ENCODE assay signal across 34 mouse cellular contexts in the genomic region with DNA sequence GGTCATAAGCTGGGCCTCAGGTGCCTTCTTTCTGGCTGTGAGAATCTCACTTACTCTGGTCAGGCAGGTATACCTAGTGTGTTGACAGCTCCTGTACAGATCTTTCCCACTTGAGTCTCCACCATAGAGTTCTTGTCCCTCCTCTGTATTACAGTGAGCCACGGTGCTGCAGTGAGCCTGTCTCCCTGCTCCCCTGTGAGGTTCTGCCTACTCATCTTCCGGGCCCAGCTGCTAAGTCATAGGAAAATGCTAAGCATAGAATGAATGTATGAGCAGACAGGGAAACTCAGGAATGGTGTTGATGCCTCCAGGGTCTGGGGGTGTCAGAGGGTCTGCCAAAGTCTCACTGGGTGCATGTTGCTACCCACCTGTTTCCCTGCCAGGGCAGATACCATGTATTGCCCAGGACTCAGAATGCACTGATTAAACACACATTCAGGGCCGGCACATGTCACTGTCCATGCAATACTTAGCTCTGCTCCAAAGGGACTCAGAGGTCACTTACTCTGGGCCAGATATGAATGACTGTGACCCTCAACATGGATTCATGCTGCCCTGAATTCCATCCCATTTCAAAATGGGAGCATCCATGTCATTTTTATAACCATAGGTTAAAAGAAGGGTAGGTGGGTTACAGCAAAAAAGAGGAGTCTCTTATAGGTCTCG. TPM values are rescaled to one million over a fixed set of nuclear protein-coding genes. Genes with fewer than 3 reads are reported as not detected.
DNase-seq lines count a peak whose midpoint lies in the region; ATAC-seq and TF ChIP-seq lines count a peak whose summit lies in the region.
"Had no signal": no experiment of that assay in that cellular context is flagged by ENCODE, and none has a peak within 500 bp of the region (broad histone marks: within the 10 kb centered on the region; RNA-seq: fewer than 3 reads in every experiment).

No protein-coding gene starts in this region.

- no peak for TF ChIP-seq CTCF in liver, adult 2 months (IDR thresholded peaks at IDR 0.05; ENCODE audit: low read depth, low read length)
- no peak for TF ChIP-seq CTCF in stomach, postnatal 0 days (IDR thresholded peaks at IDR 0.05; ENCODE audit: low read depth)

- H3K27ac ChIP-seq in heart, embryonic 11.5 days (ENCODE audit: low read depth, low read length): no peak overlapping the region
- H3K27ac ChIP-seq in liver, adult 2 months (replicated peaks; ENCODE audit: insufficient read depth, low read depth, low read length): no peak overlapping the region
- no peak overlapping the region for H3K27ac ChIP-seq in liver, embryonic 11.5 days (ENCODE audit: low read depth, low read length)
- peak overlapping the region; percentile 24; the same call in 1 of the 2 replicates for H3K27ac ChIP-seq in stomach, postnatal 0 days (replicated peaks)
- H3K27ac ChIP-seq: heart, embryonic 13.5 days; hindbrain, embryonic 12.5 days; hindbrain, embryonic 15.5 days had no signal

- no peak for ATAC-seq in heart, embryonic 11.5 days (replicated peaks; ENCODE audit: insufficient number of reproducible peaks, low FRiP score, low TSS enrichment)
- no peak for ATAC-seq in liver, embryonic 11.5 days (replicated peaks; ENCODE audit: low FRiP score)
- no peak for ATAC-seq in stomach, postnatal 0 days (ENCODE audit: low FRiP score, low TSS enrichment)
- ATAC-seq: forebrain, embryonic 14.5 days; forebrain, postnatal 0 days; Patski had no signal

- no peaks in the 10 kb centered on the region for H3K79me2 ChIP-seq in liver, adult 2 months (ENCODE audit: control insufficient read depth, insufficient read depth, low read length)

- H3K9me3 ChIP-seq in heart, embryonic 11.5 days (replicated peaks; ENCODE audit: control insufficient read depth, low read length): no peaks in the 10 kb centered on the region
- H3K9me3 ChIP-seq in liver, embryonic 11.5 days (ENCODE audit: control insufficient read depth, low read length): no peaks in the 10 kb centered on the region
- no peaks in the 10 kb centered on the region for H3K9me3 ChIP-seq in stomach, postnatal 0 days (ENCODE audit: control insufficient read depth, low read length)
- H3K9me3 ChIP-seq: G1E; heart, embryonic 13.5 days; hindbrain, embryonic 12.5 days; hindbrain, embryonic 15.5 days had no signal

- TF ChIP-seq EP300 in stomach, postnatal 0 days (optimal IDR thresholded peaks at IDR 0.05): no peak

- H3K9ac ChIP-seq in heart, embryonic 11.5 days (ENCODE audit: low read depth, low read length): no peak overlapping the region
- H3K9ac ChIP-seq in liver, adult 2 months (ENCODE audit: low read depth, low read length): no peak overlapping the region
- no peak overlapping the region for H3K9ac ChIP-seq in liver, embryonic 11.5 days (ENCODE audit: low read depth, low read length)
- no peak overlapping the region for H3K9ac ChIP-seq in stomach, postnatal 0 days (ENCODE audit: low read length)
- H3K9ac ChIP-seq: forebrain, postnatal 0 days; heart, embryonic 13.5 days; hindbrain, embryonic 12.5 days; hindbrain, embryonic 15.5 days had no signal

- H3K4me1 ChIP-seq in heart, embryonic 11.5 days (ENCODE audit: control insufficient read depth, insufficient read depth, low read length): no peaks in the 10 kb centered on the region
- peaks cover 2% of the 10 kb centered on the region; the same call in 1 of the 2 replicates for H3K4me1 ChIP-seq in liver, adult 2 months (ENCODE audit: control insufficient read depth, insufficient read depth, low read length)
- no peaks in the 10 kb centered on the region for H3K4me1 ChIP-seq in liver, embryonic 11.5 days (replicated peaks; ENCODE audit: control insufficient read depth, insufficient read depth, low read length)
- no peaks in the 10 kb centered on the region for H3K4me1 ChIP-seq in stomach, postnatal 0 days (replicated peaks; ENCODE audit: control insufficient read depth, insufficient read depth)
- H3K4me1 ChIP-seq: hindbrain, embryonic 12.5 days; hindbrain, embryonic 15.5 days had no signal

- no peak overlapping the region for H3K4me2 ChIP-seq in heart, embryonic 11.5 days
- H3K4me2 ChIP-seq in liver, embryonic 11.5 days: no peak overlapping the region
- no peak overlapping the region for H3K4me2 ChIP-seq in stomach, postnatal 0 days (replicated peaks; ENCODE audit: low read depth)
- H3K4me2 ChIP-seq: heart, embryonic 13.5 days; hindbrain, embryonic 12.5 days; hindbrain, embryonic 15.5 days had no signal

- no peak overlapping the region for H3K4me3 ChIP-seq in heart, embryonic 11.5 days (ENCODE audit: low read depth, low read length)
- no peak overlapping the region for H3K4me3 ChIP-seq in liver, adult 2 months (ENCODE audit: insufficient read depth, low read depth, low read length)
- no peak overlapping the region for H3K4me3 ChIP-seq in liver, embryonic 11.5 days (ENCODE audit: low read depth, low read length)
- no peak overlapping the region for H3K4me3 ChIP-seq in stomach, postnatal 0 days (ENCODE audit: low read depth, low read length)
- H3K4me3 ChIP-seq: heart, embryonic 13.5 days; hindbrain, embryonic 12.5 days; hindbrain, embryonic 15.5 days had no signal

- WGBS in heart, embryonic 11.5 days (ENCODE audit: insufficient replicate concordance): 71% methylated on average over 4 of the region's 4 CpGs
- 79% methylated on average over 4 of the region's 4 CpGs for WGBS in liver, adult 2 months
- 79% methylated on average over 4 of the region's 4 CpGs for WGBS in liver, embryonic 11.5 days
- WGBS in stomach, postnatal 0 days: 82% methylated on average over 4 of the region's 4 CpGs

- no peaks in the 10 kb centered on the region for H3K27me3 ChIP-seq in heart, embryonic 11.5 days (ENCODE audit: control insufficient read depth, insufficient read depth, low read length)
- no peaks in the 10 kb centered on the region for H3K27me3 ChIP-seq in liver, adult 2 months (ENCODE audit: control insufficient read depth, insufficient read depth, low read length)
- H3K27me3 ChIP-seq in liver, embryonic 11.5 days (replicated peaks; ENCODE audit: control insufficient read depth, insufficient read depth, low read length): no peaks in the 10 kb centered on the region
- no peaks in the 10 kb centered on the region for H3K27me3 ChIP-seq in stomach, postnatal 0 days (ENCODE audit: control insufficient read depth, insufficient read depth, low read length)
- H3K27me3 ChIP-seq: hindbrain, embryonic 15.5 days; Patski had no signal

- no peaks in the 10 kb centered on the region for H3K36me3 ChIP-seq in heart, embryonic 11.5 days (ENCODE audit: control insufficient read depth, insufficient read depth, low read length)
- H3K36me3 ChIP-seq in liver, adult 2 months (ENCODE audit: control insufficient read depth, insufficient read depth, low read length): no peaks in the 10 kb centered on the region
- no peaks in the 10 kb centered on the region for H3K36me3 ChIP-seq in liver, embryonic 11.5 days (ENCODE audit: control insufficient read depth, insufficient read depth, low read length)
- no peaks in the 10 kb centered on the region for H3K36me3 ChIP-seq in stomach, postnatal 0 days (ENCODE audit: control insufficient read depth, insufficient read depth, low read length)
- H3K36me3 ChIP-seq: G1E; heart, embryonic 13.5 days; hindbrain, embryonic 12.5 days; hindbrain, embryonic 15.5 days had no signal

- no peak for TF ChIP-seq POLR2A in liver, adult 2 months (IDR thresholded peaks at IDR 0.05; ENCODE audit: extremely low read depth, insufficient read depth, low read length)

- peak; percentile 91 for DNase-seq in heart, adult 11 months
- DNase-seq in liver, adult 2 months (ENCODE audit: extremely low read depth, low read depth, low spot score): peak; percentile 53
- no peak for DNase-seq in liver, embryonic 11.5 days (ENCODE audit: low spot score)
- peak; percentile 10 for DNase-seq in right cerebral cortex, postnatal 25 days
- no peak for DNase-seq in right cerebral cortex, adult 18-20 months
- no peak for DNase-seq in stomach, postnatal 0 days (ENCODE audit: low spot score)
- DNase-seq in cerebellum, adult 18-20 months: no peak
- DNase-seq: B cell, adult 2 months; cerebellum, adult 11-12 months; cerebellum, adult 9-10 months; cerebellum, postnatal 14 days; forebrain, postnatal 0 days; gastrocnemius, postnatal 10 days; gastrocnemius, postnatal 36 days had no signal

RNA-seq across cellular contexts. Expression of gene Agpat2, which starts 11.4 kb away (rescaled TPM):
- polyA plus RNA-seq in heart, embryonic 11.5 days (2014; fragmentation: Nextera tagmentation; extraction: Ambion mirVana): 15.7 and 20.6 TPM in 2 replicates
- 116 and 153 TPM in 2 replicates for total RNA-seq in liver, adult 2 months (2014; rRNA removed)
- 421 and 511 TPM in 2 replicates for polyA plus RNA-seq in liver, adult 2 months (2012; rRNA removed)
- polyA plus RNA-seq in liver, embryonic 11.5 days (2014; fragmentation: Nextera tagmentation; extraction: Ambion mirVana): 36.1 and 40.1 TPM in 2 replicates
- 109 and 120 TPM in 2 replicates for polyA plus RNA-seq in stomach, postnatal 0 days (2015; fragmentation: Nextera tagmentation; extraction: Ambion mirVana)

RNA-seq across cellular contexts. Expression of gene Fam69b, which starts 12.7 kb away (rescaled TPM):
- 13.4 and 14.9 TPM in 2 replicates for polyA plus RNA-seq in heart, embryonic 11.5 days (2014; fragmentation: Nextera tagmentation; extraction: Ambion mirVana)
- 0.09 and 0.13 TPM in 2 replicates for total RNA-seq in liver, adult 2 months (2014; rRNA removed)
- 0.41 and 0.60 TPM in 2 replicates for polyA plus RNA-seq in liver, adult 2 months (2012; rRNA removed)
- polyA plus RNA-seq in liver, embryonic 11.5 days (2014; fragmentation: Nextera tagmentation; extraction: Ambion mirVana): 10.5 and 11.1 TPM in 2 replicates
- 10.9 and 13.4 TPM in 2 replicates for polyA plus RNA-seq in stomach, postnatal 0 days (2015; fragmentation: Nextera tagmentation; extraction: Ambion mirVana)
- polyA plus RNA-seq: G1E had no signal

RNA-seq across cellular contexts. Expression of gene Gm20532, which starts 29.2 kb away (rescaled TPM):
- not detected in 2 replicates for polyA plus RNA-seq in heart, embryonic 11.5 days (2014; fragmentation: Nextera tagmentation; extraction: Ambion mirVana)
- not detected in 2 replicates for total RNA-seq in liver, adult 2 months (2014; rRNA removed)
- polyA plus RNA-seq in liver, adult 2 months (2012; rRNA removed): not detected in 2 replicates
- not detected in 2 replicates for polyA plus RNA-seq in liver, embryonic 11.5 days (2014; fragmentation: Nextera tagmentation; extraction: Ambion mirVana)
- 0.18 TPM in 1 of 2 replicates, not detected in the other for polyA plus RNA-seq in stomach, postnatal 0 days (2015; fragmentation: Nextera tagmentation; extraction: Ambion mirVana)
- total RNA-seq: adrenal gland, adult 2 months; adrenal gland, postnatal 14 days; adrenal gland, postnatal 4 days; CH12.LX; forebrain, postnatal 0 days; G1E; gastrocnemius, adult 18-20 months; gastrocnemius, postnatal 36 days; granulocyte monocyte progenitor cell, adult 5-6 weeks; heart, postnatal 14 days; hematopoietic stem cell, adult 5-6 weeks had no signal
- polyA plus RNA-seq: adrenal gland, adult 2 months; embryonic facial prominence, embryonic 11.5 days; embryonic facial prominence, embryonic 14.5 days; forebrain, embryonic 11.5 days; forebrain, embryonic 14.5 days; forebrain, postnatal 0 days; G1E; heart, embryonic 13.5 days; heart, embryonic 16.5 days; hindbrain, embryonic 12.5 days; hindbrain, embryonic 15.5 days; intestine, embryonic 14.5 days; Patski had no signal

RNA-seq across cellular contexts. Expression of gene Egfl7, which starts 35.8 kb away (rescaled TPM):
- 145 and 157 TPM in 2 replicates for polyA plus RNA-seq in heart, embryonic 11.5 days (2014; fragmentation: Nextera tagmentation; extraction: Ambion mirVana)
- total RNA-seq in liver, adult 2 months (2014; rRNA removed): 58.6 and 67.0 TPM in 2 replicates
- polyA plus RNA-seq in liver, adult 2 months (2012; rRNA removed): 60.7 and 90.0 TPM in 2 replicates
- polyA plus RNA-seq in liver, embryonic 11.5 days (2014; fragmentation: Nextera tagmentation; extraction: Ambion mirVana): 161 and 181 TPM in 2 replicates
- polyA plus RNA-seq in stomach, postnatal 0 days (2015; fragmentation: Nextera tagmentation; extraction: Ambion mirVana): 49.7 and 54.3 TPM in 2 replicates

RNA-seq across cellular contexts. Expression of gene Lcn4, which starts 55.5 kb away (rescaled TPM):
- not detected in 2 replicates for polyA plus RNA-seq in heart, embryonic 11.5 days (2014; fragmentation: Nextera tagmentation; extraction: Ambion mirVana)
- not detected in 2 replicates for total RNA-seq in liver, adult 2 months (2014; rRNA removed)
- polyA plus RNA-seq in liver, adult 2 months (2012; rRNA removed): not detected in 2 replicates
- not detected in 2 replicates for polyA plus RNA-seq in liver, embryonic 11.5 days (2014; fragmentation: Nextera tagmentation; extraction: Ambion mirVana)
- polyA plus RNA-seq in stomach, postnatal 0 days (2015; fragmentation: Nextera tagmentation; extraction: Ambion mirVana): not detected in 2 replicates
- total RNA-seq: adrenal gland, adult 2 months; adrenal gland, postnatal 14 days; adrenal gland, postnatal 4 days; CH12.LX; forebrain, postnatal 0 days; G1E; gastrocnemius, adult 18-20 months; gastrocnemius, postnatal 10 days; gastrocnemius, postnatal 36 days; granulocyte monocyte progenitor cell, adult 5-6 weeks; heart, postnatal 14 days; hematopoietic stem cell, adult 5-6 weeks had no signal
- polyA plus RNA-seq: adrenal gland, adult 2 months; embryonic facial prominence, embryonic 11.5 days; embryonic facial prominence, embryonic 14.5 days; forebrain, embryonic 11.5 days; forebrain, embryonic 14.5 days; forebrain, postnatal 0 days; G1E; heart, embryonic 13.5 days; heart, embryonic 16.5 days; hindbrain, embryonic 12.5 days; hindbrain, embryonic 15.5 days; intestine, embryonic 14.5 days; Patski had no signal

Comparison
In these comparisons a context has a peak if more than half of its experiments do, and no peak if none do; other contexts are left out.
1. DNase-seq: peak in heart, adult 11 months (single experiment), liver, adult 2 months (single experiment) and right cerebral cortex, postnatal 25 days (single experiment); none in liver, embryonic 11.5 days (single experiment), right cerebral cortex, adult 18-20 months (single experiment), stomach, postnatal 0 days (single experiment) and cerebellum, adult 18-20 months (0 of 2).